Mouse (Mus musculus): ENCODE results near the gene Npff. TPM values are rescaled to one million over a fixed set of nuclear protein-coding genes. Genes with fewer than 3 reads are reported as not detected.

Npff gene
- polyA plus RNA-seq, 1 experiment from 2014 or later, result 1.6 TPM

DNA sequence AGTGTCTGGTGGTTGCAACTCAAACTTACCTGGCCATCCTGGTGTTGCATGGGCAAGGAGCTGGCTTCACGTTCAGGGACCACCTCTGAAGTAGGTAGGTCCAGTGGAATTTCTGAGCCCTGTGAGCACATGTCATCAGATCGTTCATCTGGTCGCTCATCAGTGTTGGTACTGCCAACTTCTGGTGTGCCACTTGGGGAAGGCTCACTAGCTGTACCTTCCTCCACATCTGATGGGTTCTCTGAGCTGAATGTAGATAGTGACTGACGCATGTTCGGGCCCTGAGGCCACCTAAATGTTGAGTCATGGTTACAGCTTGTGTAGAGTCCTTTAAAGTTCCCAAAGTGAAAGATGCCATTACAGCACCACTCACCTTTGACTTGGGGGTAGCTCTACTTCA, 24.3 kb downstream of the Npff start:
- no peaks in the 10 kb centered on the region for H3K4me1 ChIP-seq
- no peak overlapping the region for H3K27ac ChIP-seq
- H3K4me2 ChIP-seq, result no peak overlapping the region
- no peaks in the 10 kb centered on the region for H3K27me3 ChIP-seq
- no peaks in the 10 kb centered on the region for H3K9me3 ChIP-seq (replicated peaks)
- no peak overlapping the region for H3K4me3 ChIP-seq
- peaks cover 94% of the 10 kb centered on the region for H3K36me3 ChIP-seq (ENCODE audit: poor library complexity, severe bottlenecking)
- 91% methylated on average over 5 of the region's 5 CpGs for WGBS
- H3K9ac ChIP-seq, result no peak overlapping the region
- no peak for ATAC-seq

DNA sequence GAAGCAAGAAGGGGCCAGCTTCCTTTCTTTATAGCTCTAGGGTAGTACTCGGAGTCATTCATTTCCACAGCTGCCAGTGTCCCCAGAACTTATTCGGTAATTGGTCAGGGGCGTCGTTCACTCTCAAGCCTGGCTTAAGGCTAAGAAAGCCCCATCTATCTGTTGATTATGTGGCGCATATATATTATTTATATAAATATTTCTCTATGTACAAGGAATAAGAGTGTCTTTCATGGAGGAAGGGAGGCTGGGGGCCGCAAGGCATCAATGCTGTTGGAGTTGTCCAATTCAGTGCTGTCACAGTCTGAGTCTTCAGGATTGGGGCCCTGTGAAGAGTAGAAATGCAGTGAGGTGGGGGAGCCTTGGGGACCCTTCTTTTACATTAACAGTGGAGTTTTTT, 24.9 kb downstream of the Npff start:
- Histone ChIP-seq H3K4me1 (no peaks in the 10 kb centered on the region), H3K27ac (no peak overlapping the region), H3K36me3 (ENCODE audit: poor library complexity, severe bottlenecking) (peaks cover 94% of the 10 kb centered on the region), H3K4me2 (no peak overlapping the region), H3K9ac (no peak overlapping the region), H3K4me3 (no peak overlapping the region), H3K27me3 (no peaks in the 10 kb centered on the region), H3K9me3 (replicated peaks) (no peaks in the 10 kb centered on the region)
- 91% methylated on average over 6 of the region's 6 CpGs for WGBS
- ATAC-seq, result no peak

DNA sequence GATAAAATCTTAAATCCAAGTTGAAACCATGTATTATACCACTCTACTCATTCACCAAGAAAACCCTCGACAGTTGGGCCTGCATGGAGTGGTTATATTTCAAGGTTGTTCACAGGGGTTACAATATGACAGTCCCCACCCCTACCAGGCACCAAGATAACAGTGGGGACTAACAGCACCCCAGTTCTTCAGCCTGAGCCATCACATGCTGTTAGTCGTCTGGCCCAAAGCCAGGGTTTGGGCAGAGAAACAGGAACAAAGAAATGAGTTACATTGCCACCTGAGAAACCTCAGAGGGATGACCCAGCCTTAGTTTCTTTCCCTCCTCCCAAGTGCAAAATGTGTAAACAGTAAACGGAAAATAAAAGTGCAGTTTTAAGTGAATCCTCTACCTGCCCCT, 25.4 kb downstream of the Npff start:
- no peak overlapping the region for H3K4me3 ChIP-seq
- H3K27me3 ChIP-seq, result no peaks in the 10 kb centered on the region
- H3K9ac ChIP-seq, result no peak overlapping the region
- H3K4me1 ChIP-seq, result no peaks in the 10 kb centered on the region
- H3K4me2 ChIP-seq, result no peak overlapping the region
- no peaks in the 10 kb centered on the region for H3K9me3 ChIP-seq (replicated peaks)
- ATAC-seq, result no peak
- 72% methylated on average over 3 of the region's 3 CpGs for WGBS
- no peak overlapping the region for H3K27ac ChIP-seq
- peaks cover 94% of the 10 kb centered on the region for H3K36me3 ChIP-seq (ENCODE audit: poor library complexity, severe bottlenecking)

DNA sequence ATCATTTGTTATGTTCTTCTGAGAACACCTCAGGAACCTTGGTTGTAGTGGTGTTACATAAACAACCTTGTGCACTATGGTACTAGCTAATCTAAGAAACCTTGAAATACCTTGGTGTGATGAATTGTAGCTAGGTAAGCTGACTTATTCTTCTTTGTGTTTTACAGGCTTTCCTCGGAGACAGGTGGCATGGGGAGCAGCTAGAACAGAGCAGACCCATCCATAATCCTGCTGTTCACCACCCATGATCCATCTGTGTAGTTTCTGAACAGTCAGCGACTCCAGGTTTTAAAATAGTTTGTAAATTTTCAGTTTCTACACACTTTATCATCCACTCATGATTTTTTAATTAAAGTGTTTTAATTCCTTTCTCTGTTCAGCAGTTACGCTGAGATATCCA, 26.4 kb downstream of the Npff start:
- H3K4me1 ChIP-seq, result no peaks in the 10 kb centered on the region
- no peak overlapping the region for H3K27ac ChIP-seq
- no peaks in the 10 kb centered on the region for H3K27me3 ChIP-seq
- no peak overlapping the region for H3K9ac ChIP-seq
- H3K4me2 ChIP-seq, result no peak overlapping the region
- WGBS, result 87% methylated on average over 3 of the region's 3 CpGs
- H3K9me3 ChIP-seq (replicated peaks), result no peaks in the 10 kb centered on the region
- H3K4me3 ChIP-seq, result no peak overlapping the region
- peaks cover 94% of the 10 kb centered on the region for H3K36me3 ChIP-seq (ENCODE audit: poor library complexity, severe bottlenecking)
- no peak for ATAC-seq

DNA sequence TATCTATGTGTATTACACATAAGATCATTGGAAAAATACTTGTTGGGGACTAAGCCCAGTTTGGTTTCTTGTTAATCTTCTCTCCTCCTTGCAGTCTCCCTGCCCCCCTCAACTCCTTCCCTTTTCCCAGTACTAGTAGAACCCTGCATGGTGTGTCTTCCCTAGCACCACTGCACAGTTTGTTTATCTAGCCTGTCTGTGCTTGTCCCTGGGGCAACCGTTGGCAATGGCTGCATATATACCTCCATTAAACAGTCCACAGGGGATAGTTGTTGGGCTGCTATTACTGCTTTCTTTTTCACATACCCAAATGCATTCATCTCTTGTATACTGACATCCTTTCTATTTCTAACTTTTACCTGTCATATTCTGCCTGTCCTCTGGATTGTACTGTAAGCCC, 37.1 kb downstream of the Npff start:
- no peaks in the 10 kb centered on the region for H3K27me3 ChIP-seq
- H3K4me1 ChIP-seq, result no peaks in the 10 kb centered on the region
- H3K4me2 ChIP-seq, result no peak overlapping the region
- ATAC-seq, result no peak
- H3K9me3 ChIP-seq (replicated peaks), result no peaks in the 10 kb centered on the region
- H3K4me3 ChIP-seq, result no peak overlapping the region
- H3K9ac ChIP-seq, result no peak overlapping the region
- WGBS, result 96% methylated on average over 1 of the region's 1 CpGs
- no peak overlapping the region for H3K27ac ChIP-seq
- peaks cover 88% of the 10 kb centered on the region for H3K36me3 ChIP-seq (ENCODE audit: poor library complexity, severe bottlenecking)

DNA sequence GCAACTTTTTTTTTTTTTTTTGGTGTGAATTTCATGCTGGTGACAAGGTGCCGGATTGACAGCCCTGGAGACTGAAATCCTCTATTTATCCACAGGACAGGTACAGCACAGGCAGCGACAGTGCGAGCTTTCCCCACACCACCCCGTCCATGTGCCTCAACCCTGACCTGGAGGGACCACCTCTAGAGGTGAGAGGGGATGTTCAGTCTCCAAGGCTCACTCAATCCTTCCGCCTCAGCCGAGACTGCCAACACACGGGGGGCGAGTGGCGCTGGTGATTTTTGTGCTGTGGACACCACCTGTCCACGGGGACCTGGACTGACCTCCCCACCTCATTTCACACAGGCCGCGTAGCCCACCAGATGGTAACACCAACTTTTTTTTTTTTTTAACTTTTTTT, 38.9 kb downstream of the Npff start:
- Histone ChIP-seq H3K9ac (no peak overlapping the region), H3K4me3 (no peak overlapping the region), H3K9me3 (replicated peaks) (no peaks in the 10 kb centered on the region), H3K27ac (no peak overlapping the region), H3K36me3 (ENCODE audit: poor library complexity, severe bottlenecking) (peaks cover 92% of the 10 kb centered on the region), H3K4me2 (no peak overlapping the region), H3K27me3 (no peaks in the 10 kb centered on the region), H3K4me1 (no peaks in the 10 kb centered on the region)
- no peak for ATAC-seq
- 89% methylated on average over 12 of the region's 12 CpGs for WGBS

DNA sequence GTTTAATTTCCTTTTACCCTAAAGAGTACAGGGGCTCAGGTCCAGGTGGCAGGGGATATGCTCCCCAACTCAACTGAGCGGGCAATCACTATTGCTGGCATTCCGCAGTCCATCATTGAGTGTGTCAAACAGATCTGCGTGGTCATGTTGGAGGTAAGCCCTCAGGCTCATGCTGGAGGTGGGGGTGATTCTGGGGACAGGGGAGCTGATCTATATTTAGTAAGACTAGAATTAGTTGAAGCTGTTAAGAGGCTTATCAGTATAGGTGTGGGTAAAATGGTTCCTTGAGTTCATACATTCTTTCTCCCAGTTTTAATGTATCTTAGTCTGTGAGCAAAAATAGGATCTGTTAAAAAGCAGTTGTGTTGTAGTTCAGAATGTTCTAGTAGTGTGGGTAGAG, 41.6 kb downstream of the Npff start:
- Histone ChIP-seq H3K9me3 (replicated peaks) (no peaks in the 10 kb centered on the region), H3K36me3 (ENCODE audit: poor library complexity, severe bottlenecking) (peaks cover 91% of the 10 kb centered on the region), H3K27ac (no peak overlapping the region), H3K4me1 (no peaks in the 10 kb centered on the region), H3K27me3 (no peaks in the 10 kb centered on the region), H3K4me3 (no peak overlapping the region), H3K9ac (no peak overlapping the region), H3K4me2 (no peak overlapping the region)
- no peak for ATAC-seq
- WGBS, result 97% methylated on average over 3 of the region's 3 CpGs

DNA sequence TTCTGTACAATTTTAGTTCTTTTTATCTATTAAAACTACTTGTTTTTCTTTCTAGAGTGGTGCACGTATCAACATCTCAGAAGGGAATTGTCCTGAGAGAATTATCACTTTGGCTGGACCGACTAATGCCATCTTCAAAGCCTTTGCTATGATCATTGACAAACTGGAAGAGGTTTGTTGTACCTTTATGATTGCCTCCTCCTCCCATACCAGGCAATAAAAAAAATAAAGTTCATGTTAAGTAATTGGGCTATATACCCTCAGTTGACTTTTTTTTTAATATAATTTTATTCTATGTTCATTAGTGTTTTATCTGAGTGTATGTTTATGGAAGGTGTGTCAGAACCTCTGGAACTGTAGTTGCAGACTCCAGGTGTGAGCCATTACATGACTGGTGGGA, 50.2 kb downstream of the Npff start:
- peaks cover 20% of the 10 kb centered on the region for H3K4me1 ChIP-seq
- 91% methylated on average over 2 of the region's 2 CpGs for WGBS
- no peak overlapping the region for H3K9ac ChIP-seq
- no peaks in the 10 kb centered on the region for H3K9me3 ChIP-seq (replicated peaks)
- ATAC-seq, result no peak
- no peak overlapping the region for H3K4me3 ChIP-seq
- peaks cover 59% of the 10 kb centered on the region for H3K36me3 ChIP-seq (ENCODE audit: poor library complexity, severe bottlenecking)
- no peak overlapping the region for H3K4me2 ChIP-seq
- H3K27ac ChIP-seq, result no peak overlapping the region
- H3K27me3 ChIP-seq, result no peaks in the 10 kb centered on the region

Other genes with a start within 250 kb of the Npff start
- 46.7 and 48.9 TPM in 2 replicates for gene Mfsd5, start 245.5 kb downstream of the Npff start, polyA plus RNA-seq (2015; fragmentation: Nextera tagmentation; extraction: Ambion mirVana)
- 19.7 and 27.3 TPM in 2 replicates for gene Espl1, start 228.7 kb downstream of the Npff start, polyA plus RNA-seq (2015; fragmentation: Nextera tagmentation; extraction: Ambion mirVana)
- gene Pfdn5, start 198.8 kb downstream of the Npff start, polyA plus RNA-seq (2015; fragmentation: Nextera tagmentation; extraction: Ambion mirVana), result 470 and 502 TPM in 2 replicates
- 116 and 126 TPM in 2 replicates for gene Myg1, start 193.2 kb downstream of the Npff start, polyA plus RNA-seq (2015; fragmentation: Nextera tagmentation; extraction: Ambion mirVana)
- gene Aaas, start 174.2 kb downstream of the Npff start, polyA plus RNA-seq (2015; fragmentation: Nextera tagmentation; extraction: Ambion mirVana), result 64.1 and 66.5 TPM in 2 replicates
- 0.15 and 0.18 TPM in 2 replicates for gene Sp7, start 157.8 kb downstream of the Npff start, polyA plus RNA-seq (2015; fragmentation: Nextera tagmentation; extraction: Ambion mirVana)
- gene Sp1, start 118.8 kb downstream of the Npff start, polyA plus RNA-seq (2015; fragmentation: Nextera tagmentation; extraction: Ambion mirVana), result 7.0 and 8.1 TPM in 2 replicates
- 0.19 and 0.20 TPM in 2 replicates for gene Amhr2, start 79.6 kb downstream of the Npff start, polyA plus RNA-seq (2015; fragmentation: Nextera tagmentation; extraction: Ambion mirVana)
- 88.9 and 90.9 TPM in 2 replicates for gene Prr13, start 65.9 kb downstream of the Npff start, polyA plus RNA-seq (2015; fragmentation: Nextera tagmentation; extraction: Ambion mirVana)
- gene Pcbp2, start 54.4 kb downstream of the Npff start, polyA plus RNA-seq (2015; fragmentation: Nextera tagmentation; extraction: Ambion mirVana), result 198 and 212 TPM in 2 replicates
- 6.6 and 13.4 TPM in 2 replicates for gene Gm10337, start 21.2 kb downstream of the Npff start, polyA plus RNA-seq (2015; fragmentation: Nextera tagmentation; extraction: Ambion mirVana)
- gene Map3k12, start 7.9 kb downstream of the Npff start, polyA plus RNA-seq (2015; fragmentation: Nextera tagmentation; extraction: Ambion mirVana), result 37.6 and 40.4 TPM in 2 replicates
- gene Tarbp2, start 6.8 kb downstream of the Npff start, polyA plus RNA-seq (2015; fragmentation: Nextera tagmentation; extraction: Ambion mirVana), result 87.7 and 103 TPM in 2 replicates
- not detected in 2 replicates for gene Gm28047, start 100.1 kb upstream of the Npff start, polyA plus RNA-seq (2015; fragmentation: Nextera tagmentation; extraction: Ambion mirVana)
- 19.8 and 22.1 TPM in 2 replicates for gene Atf7, start 100.5 kb upstream of the Npff start, polyA plus RNA-seq (2015; fragmentation: Nextera tagmentation; extraction: Ambion mirVana)
- 52.3 and 79.6 TPM in 2 replicates for gene Atp5g2, start 147.4 kb upstream of the Npff start, polyA plus RNA-seq (2015; fragmentation: Nextera tagmentation; extraction: Ambion mirVana)
- 45.0 and 48.7 TPM in 2 replicates for gene Calcoco1, start 197.2 kb upstream of the Npff start, polyA plus RNA-seq (2015; fragmentation: Nextera tagmentation; extraction: Ambion mirVana)

Data from forebrain, embryonic 13.5 days (tissue).